Mouse (Mus musculus) limb, embryonic 14.5 days (tissue): ENCODE measurements around the gene Parp16. TPM values are rescaled to one million over a fixed set of nuclear protein-coding genes. Genes with fewer than 3 reads are reported as not detected.
"Not testable (repeated sequence)": the region's sequence is repeated elsewhere in the genome, so short reads cannot be mapped to it uniquely, and the experiment has no call there.

Experiments used
- ATAC-seq: fragments of 200-750 bp; cut with Nextera tagmentation; 2 replicates; pipeline ENCODE4 v1.8.0; 2017; ENCODE audit warnings: low read depth, moderate number of reproducible peaks, moderate TSS enrichment; ENCODE audit not compliant: low FRiP score
- DNase-seq: peaks from one replicate; pipeline ENCODE4 v3.0.0-alpha.2; 2015; ENCODE audit warnings: low spot score
- H3K27ac ChIP-seq: fragments of 300-500 bp; sonication (generic); replicated peaks from 2 replicates; pipeline ENCODE4 v1.5.1; 2014; ENCODE audit warnings: low read depth, mild to moderate bottlenecking, low read length, moderate library complexity, mixed read lengths
- H3K27me3 ChIP-seq: fragments of 300-500 bp; sonication (generic); 2 replicates; pipeline ENCODE4 v1.6.1; 2014; ENCODE audit warnings: low read length, mixed read lengths; ENCODE audit not compliant: control insufficient read depth, insufficient read depth
- H3K36me3 ChIP-seq: fragments of 300-500 bp; sonication (generic); 2 replicates; pipeline ENCODE4 v1.6.1; 2014; ENCODE audit warnings: mild to moderate bottlenecking, low read length, moderate library complexity, mixed read lengths; ENCODE audit not compliant: control insufficient read depth, insufficient read depth
- H3K4me1 ChIP-seq: fragments of 300-500 bp; sonication (generic); 2 replicates; pipeline ENCODE4 v1.6.1; 2014; ENCODE audit warnings: antibody characterized with exemption, low read length, mixed read lengths; ENCODE audit not compliant: control insufficient read depth, insufficient read depth
- H3K4me2 ChIP-seq: fragments of 300-500 bp; sonication (generic); replicated peaks from 2 replicates; pipeline ENCODE4 v1.6.1; 2014; ENCODE audit warnings: low read depth, mild to moderate bottlenecking, low read length, moderate library complexity; ENCODE audit not compliant: severe bottlenecking
- H3K4me3 ChIP-seq: fragments of 300-500 bp; sonication (generic); replicated peaks from 2 replicates; pipeline ENCODE4 v1.5.1; 2014; ENCODE audit warnings: low read length
- H3K9ac ChIP-seq: fragments of 300-500 bp; sonication (generic); 2 replicates; pipeline ENCODE4 v1.6.1; 2014; ENCODE audit warnings: mild to moderate bottlenecking, low read depth, low read length, moderate library complexity; ENCODE audit not compliant: severe bottlenecking
- H3K9me3 ChIP-seq: fragments of 300-500 bp; sonication (generic); 2 replicates; pipeline ENCODE4 v1.6.1; 2016; ENCODE audit warnings: low read length; ENCODE audit not compliant: control insufficient read depth
- POLR2A ChIP-seq: fragments of 200-500 bp; IDR thresholded peaks from 2 replicates; pipeline ENCODE4 v1.8.0; 2012; ENCODE audit warnings: inconsistent platforms, mild to moderate bottlenecking, moderate library complexity, borderline replicate concordance; ENCODE audit not compliant: insufficient read depth, insufficient read length; ENCODE audit errors: extremely low read depth
- WGBS: fragments of 180-500 bp; shearing (Covaris S2); extraction: QIAGEN DNeasy Blood & Tissue Kit; methylation state at CpG from one replicate; pipeline ENCODE4 v1.1.7; 2014; 5-methylcytosine and 5-hydroxymethylcytosine counted together
- polyA plus RNA-seq, 2 experiments: library from polyadenylated mRNA; depleted of rRNA in 1 of 2; stranded (reverse) in 1 of 2; unstranded in 1 of 2; fragments of >200 nt; fragmentation: Nextera tagmentation in 1 of 2; extraction: Ambion mirVana in 1 of 2; gene quantifications; 2 replicates each; pipeline versions ENCODE4 v1.2.1 to v1.2.3; 2012 to 2014

Gene Parp16
- polyA plus RNA-seq, 2 experiments = 7.6 TPM

DNA sequence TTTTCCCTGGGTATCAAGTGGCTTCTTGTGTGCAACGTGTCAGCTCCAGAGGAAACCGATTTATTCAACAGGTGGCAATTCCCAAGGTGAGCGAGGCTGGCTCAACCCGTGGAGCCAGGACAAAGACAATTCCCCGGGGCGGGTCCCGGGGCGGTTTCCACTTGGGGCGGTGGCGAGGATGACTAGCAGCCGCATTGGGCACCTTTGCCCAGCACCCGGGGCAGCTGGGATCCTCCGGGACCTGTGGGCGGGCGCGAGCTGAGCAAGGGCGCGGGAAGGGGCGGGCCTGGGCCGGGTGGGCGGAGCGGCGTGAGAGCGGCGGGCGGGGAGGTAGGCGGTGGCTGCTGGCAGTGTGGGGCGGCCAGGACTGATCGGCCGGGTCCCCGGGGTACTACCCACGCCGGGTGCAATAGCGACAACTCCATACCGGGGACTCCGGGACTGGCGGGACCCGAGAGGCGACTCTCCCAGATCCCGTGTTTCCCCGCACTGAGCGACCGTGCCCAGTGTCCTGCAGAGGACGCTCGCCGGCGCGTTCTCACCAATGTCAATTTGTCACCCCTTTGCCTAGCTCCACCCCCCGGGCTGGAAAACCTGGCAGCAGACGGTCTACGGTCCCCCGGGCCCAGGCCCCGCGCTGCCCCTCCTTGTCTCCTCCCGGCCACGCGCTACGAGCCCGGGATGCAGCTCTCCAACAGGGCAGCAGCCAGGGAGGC is 19.8 kb downstream of the Parp16 start:
- peak overlapping the region; percentile 63 for H3K4me2 ChIP-seq

DNA sequence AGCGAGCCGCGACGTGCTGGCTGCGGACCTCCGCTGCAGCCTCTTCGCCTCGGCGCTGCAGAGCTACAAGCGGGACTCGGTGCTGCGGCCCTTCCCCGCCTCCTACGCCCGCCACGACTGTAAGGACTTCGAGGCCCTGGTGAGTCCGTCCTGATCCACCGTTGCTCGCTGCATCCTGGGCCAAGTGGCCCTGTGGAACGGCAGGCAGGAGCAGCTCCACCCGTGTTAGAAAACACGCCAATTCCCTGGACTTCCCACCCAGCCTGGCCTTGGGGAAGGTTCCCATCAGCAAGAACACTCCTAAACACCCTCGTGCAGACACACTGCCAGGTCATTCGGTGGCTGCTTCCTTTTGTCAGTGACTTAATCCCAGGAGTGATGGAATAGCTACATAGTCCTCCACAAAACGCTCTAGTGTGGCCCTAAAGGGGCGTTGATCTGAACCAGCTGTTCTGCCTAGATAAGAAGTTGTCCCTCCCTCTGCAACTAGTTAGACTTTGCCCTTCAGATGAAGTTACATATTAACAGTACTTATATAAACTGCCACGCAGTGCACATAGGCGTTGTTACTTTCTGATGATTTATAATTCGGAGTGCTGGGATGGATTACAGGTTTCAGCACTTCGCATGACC is 20.5 kb downstream of the Parp16 start:
- peak overlapping the region; percentile 63 for H3K4me2 ChIP-seq
- H3K36me3 ChIP-seq = no peaks in the 10 kb centered on the region
- H3K9me3 ChIP-seq = no peaks in the 10 kb centered on the region
- ATAC-seq (no peak), DNase-seq (peak; percentile 45)
- peak overlapping the region; percentile 79 for H3K9ac ChIP-seq
- peaks cover 5% of the 10 kb centered on the region; the same call in 1 of the 2 replicates for H3K4me1 ChIP-seq
- WGBS = 15% methylated on average over 16 of the region's 31 CpGs
- no peak for TF ChIP-seq POLR2A
- peak overlapping the region; percentile 28 for H3K27ac ChIP-seq
- peak overlapping the region; percentile 69 for H3K4me3 ChIP-seq
- no peaks in the 10 kb centered on the region for H3K27me3 ChIP-seq

More for the DNA sequence above, 19.8 kb downstream of the Parp16 start:
- peaks cover 5% of the 10 kb centered on the region; the same call in 1 of the 2 replicates for H3K4me1 ChIP-seq
- H3K27ac ChIP-seq = peak overlapping the region; percentile 63
- 0 out of 2 replicates have a peak, but pooled peaks have one; percentile 23 for TF ChIP-seq POLR2A
- no peaks in the 10 kb centered on the region for H3K27me3 ChIP-seq
- DNase-seq (peak; percentile 71), ATAC-seq (peak; percentile 93)
- peak overlapping the region; percentile 69 for H3K4me3 ChIP-seq
- H3K9ac ChIP-seq = peak overlapping the region; percentile 79
- H3K36me3 ChIP-seq = no peaks in the 10 kb centered on the region
- whole genome bisulfite sequencing = under 1% methylated on average over 29 of the region's 59 CpGs
- H3K9me3 ChIP-seq = no peaks in the 10 kb centered on the region

DNA sequence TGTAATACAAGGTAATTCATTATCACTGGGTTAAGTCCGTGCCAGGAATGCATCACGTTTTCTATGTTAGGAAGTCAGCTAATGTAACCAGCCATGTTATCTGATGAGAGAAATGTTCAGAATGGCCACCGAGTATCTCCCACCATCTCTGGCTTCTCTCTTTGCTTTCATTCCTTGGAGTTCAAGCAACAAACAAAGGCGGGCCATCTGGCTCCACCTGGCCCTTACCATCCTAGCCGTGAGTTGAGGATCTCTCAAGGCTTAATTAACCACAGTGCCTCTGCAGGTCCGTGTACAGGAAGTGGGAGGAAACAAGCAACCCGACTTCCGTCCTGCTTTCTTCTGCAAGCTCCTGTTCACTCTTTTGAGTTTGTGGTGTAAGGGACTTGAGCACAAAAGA is 21.8 kb downstream of the Parp16 start:
- TF ChIP-seq POLR2A = no peak

DNA sequence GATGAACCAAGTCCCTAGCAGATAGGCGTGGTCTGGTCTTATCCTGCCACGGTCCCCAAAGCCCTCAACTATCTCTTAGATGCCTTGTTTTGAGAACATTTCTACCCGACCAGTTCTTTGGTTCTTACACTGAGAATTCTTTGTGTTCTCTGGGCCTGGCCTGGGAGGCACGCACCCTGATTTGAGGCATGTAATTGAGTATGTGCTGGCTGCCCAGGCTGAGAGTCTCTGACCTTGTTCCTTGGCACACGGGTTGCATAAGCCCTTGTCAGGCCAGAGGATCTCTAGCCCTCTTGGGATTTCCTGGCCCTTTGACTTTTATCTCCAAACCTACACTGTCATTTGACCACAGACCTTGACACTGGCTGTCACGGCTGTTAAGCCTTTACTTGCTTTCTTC is 22.5 kb downstream of the Parp16 start:
- ATAC-seq (no peak), DNase-seq (no peak)
- no peak overlapping the region for H3K27ac ChIP-seq
- no peak for TF ChIP-seq POLR2A
- H3K27me3 ChIP-seq = no peaks in the 10 kb centered on the region
- H3K4me3 ChIP-seq = no peak overlapping the region
- 59% methylated on average over 6 of the region's 6 CpGs for WGBS
- no peak overlapping the region for H3K9ac ChIP-seq
- no peaks in the 10 kb centered on the region for H3K9me3 ChIP-seq
- peaks cover 5% of the 10 kb centered on the region; the same call in 1 of the 2 replicates for H3K4me1 ChIP-seq
- H3K36me3 ChIP-seq = no peaks in the 10 kb centered on the region
- no peak overlapping the region for H3K4me2 ChIP-seq

More for the DNA sequence above, 21.8 kb downstream of the Parp16 start:
- Histone ChIP-seq H3K9ac (no peak overlapping the region), H3K4me2 (no peak overlapping the region), H3K4me1 (peaks cover 5% of the 10 kb centered on the region; the same call in 1 of the 2 replicates), H3K27me3 (no peaks in the 10 kb centered on the region), H3K4me3 (no peak overlapping the region), H3K27ac (no peak overlapping the region), H3K9me3 (no peaks in the 10 kb centered on the region), H3K36me3 (no peaks in the 10 kb centered on the region)
- ATAC-seq (no peak), DNase-seq (no peak)
- WGBS = 44% methylated on average over 8 of the region's 8 CpGs

DNA sequence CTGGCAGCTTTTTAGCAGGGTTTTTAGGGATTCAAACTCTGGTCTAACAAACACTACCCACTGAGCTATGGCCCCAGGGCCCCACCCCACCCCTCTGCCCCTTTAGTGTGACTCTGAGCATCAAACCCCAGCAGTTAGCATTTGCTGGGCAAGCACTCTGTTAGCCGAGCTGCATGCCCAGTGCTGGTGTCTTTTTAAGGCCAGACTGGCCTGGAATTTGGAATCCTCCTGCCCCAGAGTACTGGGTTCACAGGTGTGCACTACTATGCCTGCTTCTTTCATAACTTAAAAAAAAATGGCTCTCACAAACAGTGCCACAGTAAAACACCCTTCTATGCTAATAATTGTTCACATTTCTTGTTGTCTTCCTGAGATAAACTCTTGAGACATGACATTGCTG is 23.8 kb downstream of the Parp16 start:
- Histone ChIP-seq H3K36me3 (no peaks in the 10 kb centered on the region), H3K4me1 (peaks cover 5% of the 10 kb centered on the region; the same call in 1 of the 2 replicates), H3K4me2 (no peak overlapping the region), H3K9me3 (no peaks in the 10 kb centered on the region), H3K27me3 (no peaks in the 10 kb centered on the region), H3K27ac (no peak overlapping the region), H3K4me3 (no peak overlapping the region), H3K9ac (no peak overlapping the region)
- TF ChIP-seq POLR2A = no peak
- WGBS = 50% methylated on average over 1 of the region's 1 CpGs
- no peak for DNase-seq
- no peak for ATAC-seq

DNA sequence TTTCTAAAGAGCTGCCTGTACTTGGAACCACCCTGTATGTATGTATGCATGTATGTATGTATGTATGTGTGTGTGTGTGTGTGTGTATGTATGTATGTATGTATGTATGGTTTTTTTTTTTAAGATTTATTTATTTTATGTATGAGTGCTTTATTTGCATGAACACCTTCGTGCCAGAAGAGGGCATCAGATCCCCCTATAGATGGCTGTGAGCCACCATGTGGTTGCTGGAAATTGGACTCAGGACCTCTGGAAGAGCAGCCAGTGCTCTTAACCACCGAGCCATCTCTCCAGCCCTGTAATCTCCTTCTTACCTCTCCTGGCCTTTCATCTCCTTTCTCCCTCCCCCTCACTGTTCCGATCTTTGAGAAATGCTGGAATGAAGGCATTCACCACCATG is 25.2 kb downstream of the Parp16 start:
- not testable (repeated sequence) for H3K9me3 ChIP-seq, H3K9ac ChIP-seq, H3K27ac ChIP-seq, H3K4me1 ChIP-seq, H3K4me2 ChIP-seq, H3K27me3 ChIP-seq, H3K36me3 ChIP-seq, DNase-seq, ATAC-seq, H3K4me3 ChIP-seq
- 39% methylated on average over 3 of the region's 3 CpGs for WGBS
